Mouse (Mus musculus): ENCODE measurements around the gene Parp6. TPM values are rescaled to one million over a fixed set of nuclear protein-coding genes. Genes with fewer than 3 reads are reported as not detected.

The Parp6 gene
- 10 to 100 TPM; 25.7 to 26.0 TPM for total RNA-seq (2021)
- long read RNA-seq, experiment 1, partial matches to known transcripts: 2 of 69 reads
- long read RNA-seq, experiment 1, other reads (novel, unspliced or antisense): 62 of 69 reads
- long read RNA-seq, experiment 2, partial matches to known transcripts: 207 of 284 reads
- long read RNA-seq, experiment 2, other reads (novel, unspliced or antisense): 76 of 284 reads

- TF ChIP-seq CTCF (IDR thresholded peaks at IDR 0.05): peak; percentile 37
- Histone ChIP-seq H3K4me3 (peak within 1 kb of the TSS; percentile 96), H3K27ac (peak within 1 kb of the TSS; percentile 95)
- intact Hi-C loops (cut with DNase I): loop anchor here (5.0 kb wide), 1 partner anchor 41 kb away; the partner anchor contains the start of gene Pkm
- peak; percentile 100 for DNase-seq
Observed at GRCm38 (mm10) chr9:59616622-59617306, at the start of gene Parp6. Parp6 (plus strand) TSS chr9:59617284.

GRCm38 (mm10) chr9:59571852-59572251 lies 45.2 kb upstream of the Parp6 start:
- no peak overlapping the region for H3K4me3 ChIP-seq
- DNase-seq: no peak
- intact Hi-C loops (cut with DNase I): no loop called here
- no peak overlapping the region for H3K27ac ChIP-seq
- TF ChIP-seq CTCF (IDR thresholded peaks at IDR 0.05): no peak

GRCm38 (mm10) chr9:59577401-59577800 lies 39.7 kb upstream of the Parp6 start:
- no peak for TF ChIP-seq CTCF (IDR thresholded peaks at IDR 0.05)
- no peak for DNase-seq
- H3K4me3 ChIP-seq: peak overlapping the region; percentile 72
- H3K27ac ChIP-seq: no peak overlapping the region
- intact Hi-C loops (cut with DNase I): no loop called here

GRCm38 (mm10) chr9:59577844-59578504 lies 39.1 kb upstream of the Parp6 start, which contains the start of gene Celf6:
Celf6 (plus strand) TSS chr9:59577917.
- intact Hi-C loops (cut with DNase I): no loop called here
- Histone ChIP-seq H3K4me3 (peak within 1 kb of the TSS; percentile 72), H3K27ac (no peak within 1 kb of the TSS)
- DNase-seq: peak; percentile 77
- TF ChIP-seq CTCF (IDR thresholded peaks at IDR 0.05): no peak

- H3K4me3 ChIP-seq: peak overlapping the region; percentile 72
- intact Hi-C loops (cut with DNase I): no loop called here
- no peak for TF ChIP-seq CTCF (IDR thresholded peaks at IDR 0.05)
- no peak overlapping the region for H3K27ac ChIP-seq
- DNase-seq: no peak
Observed at GRCm38 (mm10) chr9:59578505-59578867, 38.6 kb upstream of the Parp6 start.

DNA sequence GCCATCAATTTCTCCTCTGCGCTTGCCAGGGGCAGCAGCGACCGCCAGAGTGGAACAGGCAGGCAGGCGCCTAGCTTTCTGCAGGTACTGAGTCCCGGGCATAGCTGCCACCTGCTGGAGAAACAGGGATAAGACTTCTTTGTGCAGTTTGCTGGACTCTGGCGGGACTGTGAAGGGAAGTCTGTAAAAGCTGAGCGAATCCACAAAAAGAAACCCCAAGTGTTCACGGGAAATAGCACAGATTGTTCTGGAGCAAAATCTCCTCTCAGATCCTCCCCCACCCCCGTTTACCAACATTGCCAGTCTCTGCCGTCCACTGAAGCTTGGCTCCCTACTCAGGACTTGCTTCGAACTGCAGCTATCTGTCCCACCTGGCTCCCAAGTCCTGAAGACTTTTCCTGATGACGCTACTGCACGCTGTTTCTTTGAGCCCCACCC lies 32.2 kb upstream of the Parp6 start:
- H3K27ac ChIP-seq: no peak overlapping the region
- TF ChIP-seq CTCF (IDR thresholded peaks at IDR 0.05): peak; percentile 88
- peak; percentile 76 for DNase-seq
- peak overlapping the region; percentile 60 for H3K4me3 ChIP-seq
- intact Hi-C loops (cut with DNase I): loop anchor here (2.0 to 10.0 kb wide), 2 partner anchors 18 to 680 kb away; no protein-coding TSS in a partner anchor

GRCm38 (mm10) chr9:59588252-59588651 lies 28.8 kb upstream of the Parp6 start:
- no peak for TF ChIP-seq CTCF (IDR thresholded peaks at IDR 0.05)
- intact Hi-C loops (cut with DNase I): loop anchor here (10.0 kb wide), 1 partner anchor 683 kb away; no protein-coding TSS in a partner anchor
- DNase-seq: no peak
- no peak overlapping the region for H3K4me3 ChIP-seq
- no peak overlapping the region for H3K27ac ChIP-seq

GRCm38 (mm10) chr9:59588710-59589671 lies 28.1 kb upstream of the Parp6 start:
- no peak for TF ChIP-seq CTCF (IDR thresholded peaks at IDR 0.05)

DNA sequence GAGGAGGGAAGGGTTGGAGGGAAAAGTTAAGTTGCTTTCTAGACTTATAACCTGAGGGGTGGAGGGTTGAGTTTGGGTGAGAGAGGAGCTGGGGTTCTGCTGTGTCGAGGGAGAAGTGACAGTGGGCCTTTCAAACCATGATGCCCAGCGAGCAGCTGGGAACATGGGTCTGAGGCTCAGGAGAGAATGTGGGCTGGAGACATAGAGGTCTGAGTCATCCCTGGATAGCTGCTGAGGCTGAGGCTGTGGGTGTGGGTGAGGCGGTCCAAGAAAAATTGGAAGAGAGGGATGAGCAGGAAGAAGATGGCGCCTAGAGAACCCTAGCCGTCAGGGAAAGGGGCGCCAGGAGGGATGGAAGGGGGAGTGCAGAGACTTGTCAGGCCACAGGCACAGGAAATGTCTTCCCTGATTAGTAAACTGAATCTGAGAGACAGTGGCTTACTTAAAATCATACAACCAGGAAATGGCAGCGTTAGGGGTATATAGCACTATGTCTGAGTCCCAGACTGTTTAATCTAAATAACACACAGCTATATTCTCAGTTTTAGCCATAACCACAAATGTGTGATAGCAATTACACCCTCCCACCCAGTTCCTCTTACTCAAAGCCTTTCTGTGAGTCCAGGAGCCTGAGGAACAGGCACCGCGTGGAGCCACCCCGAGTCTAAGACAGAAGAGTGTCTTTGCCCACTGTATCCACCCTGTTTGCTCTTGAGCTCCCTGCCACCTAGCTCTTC lies 27.2 kb upstream of the Parp6 start:
- DNase-seq: no peak
- no peak for TF ChIP-seq CTCF (IDR thresholded peaks at IDR 0.05)
- no peak overlapping the region for H3K27ac ChIP-seq
- no peak overlapping the region for H3K4me3 ChIP-seq
- intact Hi-C loops (cut with DNase I): loop anchor here (10.0 kb wide), 1 partner anchor 685 kb away; no protein-coding TSS in a partner anchor

More at GRCm38 (mm10) chr9:59588710-59589671, 28.1 kb upstream of the Parp6 start:
- intact Hi-C loops (cut with DNase I): loop anchor here (10.0 kb wide), 1 partner anchor 684 kb away; no protein-coding TSS in a partner anchor
- no peak for DNase-seq
- Histone ChIP-seq H3K27ac (no peak overlapping the region), H3K4me3 (no peak overlapping the region)

- intact Hi-C loops (cut with DNase I): no loop called here
- no peak for DNase-seq
- Histone ChIP-seq H3K4me3 (no peak overlapping the region), H3K27ac (no peak overlapping the region)
- TF ChIP-seq CTCF (IDR thresholded peaks at IDR 0.05): no peak
Observed at GRCm38 (mm10) chr9:59601661-59602060, 15.4 kb upstream of the Parp6 start.

- H3K27ac ChIP-seq: no peak overlapping the region
- DNase-seq: no peak
- no peak overlapping the region for H3K4me3 ChIP-seq
- intact Hi-C loops (cut with DNase I): no loop called here
- no peak for TF ChIP-seq CTCF (IDR thresholded peaks at IDR 0.05)
Observed at GRCm38 (mm10) chr9:59605967-59606366, 11.1 kb upstream of the Parp6 start.
